Comparison of ENCODE assay signal across 10 mouse cellular contexts in the genomic region with DNA sequence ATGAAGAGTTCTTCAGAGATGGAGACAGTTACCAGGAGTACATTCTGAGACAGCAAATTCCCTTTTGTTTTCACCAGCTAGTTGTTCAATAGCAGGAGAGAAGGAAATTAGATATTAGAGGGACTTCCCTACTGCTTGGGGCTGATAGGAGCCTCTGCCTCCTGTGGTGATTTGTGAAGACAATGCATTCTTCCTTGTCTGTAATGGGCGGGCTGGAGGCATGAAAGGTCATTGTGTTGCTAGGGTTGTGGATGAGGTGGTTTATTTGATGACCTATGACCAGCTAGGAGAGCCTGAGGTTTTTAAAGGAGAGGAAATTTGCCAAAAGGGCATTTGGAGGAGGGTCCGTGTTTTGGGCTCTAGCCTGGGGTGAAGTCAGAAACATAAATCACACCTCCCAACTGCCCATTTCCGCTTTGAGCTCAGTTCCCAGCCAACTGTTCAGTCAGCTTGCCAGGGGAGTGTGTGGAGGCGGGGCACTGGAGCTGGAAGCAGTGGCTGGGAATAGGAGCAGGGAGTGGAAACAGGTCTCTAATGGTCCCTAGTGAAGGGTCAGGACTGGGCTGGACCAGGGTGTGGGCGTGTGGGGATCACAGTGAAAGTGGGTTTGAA. TPM values are rescaled to one million over a fixed set of nuclear protein-coding genes. Genes with fewer than 3 reads are reported as not detected.
A peak's percentile ranks its signal among the peaks of the same experiment; 100 is the strongest.
DNase-seq lines count a peak whose midpoint lies in the region; ATAC-seq and TF ChIP-seq lines count a peak whose summit lies in the region.
"Had no signal": no experiment of that assay in that cellular context is flagged by ENCODE, and none has a peak within 500 bp of the region (broad histone marks: within the 10 kb centered on the region; RNA-seq: fewer than 3 reads in every experiment).

No protein-coding gene starts in this region.

- TF ChIP-seq CTCF in left cerebral cortex, adult 2 months (IDR thresholded peaks at IDR 0.05): no peak

- no peaks in the 10 kb centered on the region for H3K27me3 ChIP-seq in liver, embryonic 11.5 days (replicated peaks; ENCODE audit: control insufficient read depth, insufficient read depth, low read length)
- peaks cover 12% of the 10 kb centered on the region; the same call in 1 of the 2 replicates for H3K27me3 ChIP-seq in liver, embryonic 12.5 days (replicated peaks)
- H3K27me3 ChIP-seq: CH12.LX; embryonic facial prominence, embryonic 15.5 days had no signal

- ATAC-seq in liver, embryonic 11.5 days (replicated peaks; ENCODE audit: low FRiP score): 0 out of 2 replicates have a peak, but pooled peaks have one; percentile 33
- ATAC-seq in liver, embryonic 12.5 days: no peak

- 23% methylated on average over 5 of the region's 5 CpGs for WGBS in liver, embryonic 11.5 days
- 23% methylated on average over 5 of the region's 5 CpGs for WGBS in liver, embryonic 12.5 days (ENCODE audit: insufficient replicate concordance)

- peaks cover 5% of the 10 kb centered on the region; the same call in 1 of the 2 replicates for H3K4me1 ChIP-seq in liver, embryonic 11.5 days (replicated peaks; ENCODE audit: control insufficient read depth, insufficient read depth, low read length)
- peaks cover 14% of the 10 kb centered on the region for H3K4me1 ChIP-seq in liver, embryonic 12.5 days

- no peaks in the 10 kb centered on the region for H3K9me3 ChIP-seq in liver, embryonic 11.5 days (ENCODE audit: control insufficient read depth, low read length)
- H3K9me3 ChIP-seq in liver, embryonic 12.5 days (replicated peaks): no peaks in the 10 kb centered on the region
- H3K9me3 ChIP-seq: embryonic facial prominence, embryonic 15.5 days had no signal

- H3K4me2 ChIP-seq in liver, embryonic 11.5 days: no peak overlapping the region
- H3K4me2 ChIP-seq in liver, embryonic 12.5 days: no peak overlapping the region
- H3K4me2 ChIP-seq: embryonic facial prominence, embryonic 15.5 days had no signal

- H3K9ac ChIP-seq in liver, embryonic 11.5 days (ENCODE audit: low read depth, low read length): no peak overlapping the region
- H3K9ac ChIP-seq in liver, embryonic 12.5 days: no peak overlapping the region
- H3K9ac ChIP-seq: embryonic facial prominence, embryonic 15.5 days had no signal

- no peak overlapping the region for H3K4me3 ChIP-seq in liver, embryonic 11.5 days (ENCODE audit: low read depth, low read length)
- H3K4me3 ChIP-seq in liver, embryonic 12.5 days: no peak overlapping the region
- H3K4me3 ChIP-seq in left cerebral cortex, adult 2 months: no peak overlapping the region
- H3K4me3 ChIP-seq: embryonic facial prominence, embryonic 15.5 days had no signal

- no peak for DNase-seq in liver, embryonic 11.5 days (ENCODE audit: low spot score)
- DNase-seq in heart, adult 9 months (ENCODE audit: low spot score in 2 of 2): peak; percentile 78 to 83
- peak; percentile 83 for DNase-seq in kidney, postnatal 10 days
- DNase-seq in mesoderm, embryonic 11.5 days (ENCODE audit: low read depth, low spot score): peak; percentile 58
- no peak for DNase-seq in left cerebral cortex, adult 9 months (ENCODE audit: low spot score in 2 of 2)
- no peak for DNase-seq in left cerebral cortex, adult 2 months (ENCODE audit: extremely low spot score in 1 of 2, low spot score in 2 of 2)
- no peak for DNase-seq in spleen, postnatal 14 days (ENCODE audit: low spot score in 2 of 2)

- H3K27ac ChIP-seq in liver, embryonic 11.5 days (ENCODE audit: low read depth, low read length): no peak overlapping the region
- no peak overlapping the region for H3K27ac ChIP-seq in liver, embryonic 12.5 days
- no peak overlapping the region for H3K27ac ChIP-seq in left cerebral cortex, adult 2 months
- H3K27ac ChIP-seq: embryonic facial prominence, embryonic 15.5 days had no signal

- no peaks in the 10 kb centered on the region for H3K36me3 ChIP-seq in liver, embryonic 11.5 days (ENCODE audit: control insufficient read depth, insufficient read depth, low read length)
- no peaks in the 10 kb centered on the region for H3K36me3 ChIP-seq in liver, embryonic 12.5 days
- H3K36me3 ChIP-seq: embryonic facial prominence, embryonic 15.5 days had no signal

- intact Hi-C loops in left cerebral cortex, adult 2 months (cut with DNase I): no loop called here

RNA-seq across cellular contexts. Expression of gene Itga5, which starts 16.3 kb away (rescaled TPM):
- 35.4 and 35.7 TPM in 2 replicates for polyA plus RNA-seq in liver, embryonic 11.5 days (2014; fragmentation: Nextera tagmentation; extraction: Ambion mirVana)
- polyA plus RNA-seq in liver, embryonic 12.5 days (2016; fragmentation: Nextera tagmentation; extraction: Ambion mirVana): 21.8 and 23.2 TPM in 2 replicates
- 1 to 10 TPM; 2.6 to 3.0 TPM for total RNA-seq in left cerebral cortex, adult 2 months (2021)

RNA-seq across cellular contexts. Expression of gene Zfp385a, which starts 43.0 kb away (rescaled TPM):
- 23.2 and 24.8 TPM in 2 replicates for polyA plus RNA-seq in liver, embryonic 11.5 days (2014; fragmentation: Nextera tagmentation; extraction: Ambion mirVana)
- polyA plus RNA-seq in liver, embryonic 12.5 days (2016; fragmentation: Nextera tagmentation; extraction: Ambion mirVana): 7.7 and 8.2 TPM in 2 replicates
- 10 to 100 TPM; 66.1 to 77.5 TPM for total RNA-seq in left cerebral cortex, adult 2 months (2021)

RNA-seq across cellular contexts. Expression of gene Gtsf1, which starts 47.4 kb away (rescaled TPM):
- polyA plus RNA-seq in liver, embryonic 11.5 days (2014; fragmentation: Nextera tagmentation; extraction: Ambion mirVana): 0.31 TPM in 1 of 2 replicates, not detected in the other
- not detected in 2 replicates for polyA plus RNA-seq in liver, embryonic 12.5 days (2016; fragmentation: Nextera tagmentation; extraction: Ambion mirVana)
- not detected for total RNA-seq in left cerebral cortex, adult 2 months (2021)
- total RNA-seq: CH12.LX had no signal
- polyA plus RNA-seq: embryonic facial prominence, embryonic 15.5 days had no signal

Comparison
In these comparisons a context has a peak if more than half of its experiments do, and no peak if none do; other contexts are left out.
1. DNase-seq: peak in heart, adult 9 months (2 of 2), kidney, postnatal 10 days (single experiment) and mesoderm, embryonic 11.5 days (single experiment); none in liver, embryonic 11.5 days (single experiment), left cerebral cortex, adult 9 months (0 of 2), left cerebral cortex, adult 2 months (0 of 2) and spleen, postnatal 14 days (0 of 2).